Mouse (Mus musculus) kidney, embryonic 14.5 days (tissue): ENCODE results near the gene Gm12184. TPM values are rescaled to one million over a fixed set of nuclear protein-coding genes. Genes with fewer than 3 reads are reported as not detected.
"Not testable (repeated sequence)": the region's sequence is repeated elsewhere in the genome, so short reads cannot be mapped to it uniquely, and the experiment has no call there.

Experiments used
- ATAC-seq: fragments of 200-750 bp; cut with Nextera tagmentation; 2 replicates; pipeline ENCODE4 v1.8.0; 2017; ENCODE audit warnings: moderate number of reproducible peaks, mild to moderate bottlenecking, moderate TSS enrichment, moderate library complexity; ENCODE audit not compliant: low FRiP score, low TSS enrichment
- H3K27ac ChIP-seq: fragments of 300-500 bp; sonication (generic); 2 replicates; pipeline ENCODE4 v1.5.1; 2014; ENCODE audit warnings: low read depth, mild to moderate bottlenecking, low read length, moderate library complexity, mixed read lengths
- H3K27me3 ChIP-seq: fragments of 300-500 bp; sonication (generic); 2 replicates; pipeline ENCODE4 v1.6.1; 2014; ENCODE audit warnings: mild to moderate bottlenecking, low read length; ENCODE audit not compliant: control insufficient read depth, insufficient read depth
- H3K36me3 ChIP-seq: fragments of 300-500 bp; sonication (generic); 2 replicates; pipeline ENCODE4 v1.6.1; 2014; ENCODE audit warnings: low read length, mixed read lengths; ENCODE audit not compliant: control insufficient read depth, insufficient read depth
- H3K4me1 ChIP-seq: fragments of 300-500 bp; sonication (generic); 2 replicates; pipeline ENCODE4 v1.6.1; 2014; ENCODE audit warnings: low read length, mixed read lengths; ENCODE audit not compliant: control insufficient read depth, insufficient read depth
- H3K4me2 ChIP-seq: fragments of 300-500 bp; sonication (generic); replicated peaks from 2 replicates; pipeline ENCODE4 v1.6.1; 2014; ENCODE audit warnings: low read depth, mild to moderate bottlenecking, low read length
- H3K4me3 ChIP-seq: fragments of 300-500 bp; sonication (generic); 2 replicates; pipeline ENCODE4 v1.5.1; 2014; ENCODE audit warnings: mild to moderate bottlenecking, low read length
- H3K9ac ChIP-seq: fragments of 300-500 bp; sonication (generic); 2 replicates; pipeline ENCODE4 v1.6.1; 2014; ENCODE audit warnings: low read depth, mild to moderate bottlenecking, low read length, moderate library complexity
- H3K9me3 ChIP-seq: fragments of 300-500 bp; sonication (generic); 2 replicates; pipeline ENCODE4 v1.6.1; 2016; ENCODE audit warnings: low read length; ENCODE audit not compliant: control insufficient read depth
- WGBS: fragments of 180-500 bp; shearing (Covaris S2); extraction: QIAGEN DNeasy Blood & Tissue Kit; methylation state at CpG from one replicate; pipeline ENCODE4 v1.1.7; 2014; 5-methylcytosine and 5-hydroxymethylcytosine counted together
- polyA plus RNA-seq: library from polyadenylated mRNA; unstranded; fragments of >200 nt; fragmentation: Nextera tagmentation; extraction: Ambion mirVana; gene quantifications from 2 replicates; pipeline ENCODE4 v1.2.1, GENCODE M21; 2014

Gene Gm12184
- polyA plus RNA-seq, 1 experiment from 2014 or later = 7.6 TPM

GRCm38 (mm10) chr11:48851270-48851995 is 25.0 kb upstream of the Gm12184 start:
- no peak overlapping the region for H3K9ac ChIP-seq
- 77% methylated on average over 4 of the region's 4 CpGs for WGBS
- H3K4me1 ChIP-seq = 0 out of 2 replicates have a peak, but pooled peaks cover 7% of the 10 kb centered on the region
- no peaks in the 10 kb centered on the region for H3K27me3 ChIP-seq
- H3K9me3 ChIP-seq = peaks cover 6% of the 10 kb centered on the region; the same call in 1 of the 2 replicates
- no peak overlapping the region for H3K4me3 ChIP-seq
- no peak overlapping the region for H3K4me2 ChIP-seq
- H3K36me3 ChIP-seq = no peaks in the 10 kb centered on the region
- ATAC-seq = no peak
- no peak overlapping the region for H3K27ac ChIP-seq

GRCm38 (mm10) chr11:48850240-48850639 is 23.8 kb upstream of the Gm12184 start:
- no peak overlapping the region for H3K9ac ChIP-seq
- no peak for ATAC-seq
- no peak overlapping the region for H3K4me2 ChIP-seq
- no peak overlapping the region for H3K27ac ChIP-seq
- no peaks in the 10 kb centered on the region for H3K36me3 ChIP-seq
- H3K27me3 ChIP-seq = no peaks in the 10 kb centered on the region
- H3K9me3 ChIP-seq = peaks cover 6% of the 10 kb centered on the region; the same call in 1 of the 2 replicates
- 38% methylated on average over 2 of the region's 2 CpGs for WGBS
- H3K4me1 ChIP-seq = 0 out of 2 replicates have a peak, but pooled peaks cover 7% of the 10 kb centered on the region
- no peak overlapping the region for H3K4me3 ChIP-seq

GRCm38 (mm10) chr11:48846881-48847280 is 20.4 kb upstream of the Gm12184 start:
- no peak overlapping the region for H3K9ac ChIP-seq
- no peaks in the 10 kb centered on the region for H3K27me3 ChIP-seq
- H3K4me1 ChIP-seq = no peaks in the 10 kb centered on the region
- no peak overlapping the region for H3K4me3 ChIP-seq
- H3K9me3 ChIP-seq = peaks cover 6% of the 10 kb centered on the region; the same call in 1 of the 2 replicates
- no peak overlapping the region for H3K4me2 ChIP-seq
- ATAC-seq = no peak
- H3K36me3 ChIP-seq = no peaks in the 10 kb centered on the region
- 69% methylated on average over 5 of the region's 5 CpGs for WGBS
- H3K27ac ChIP-seq = no peak overlapping the region

- 69% methylated on average over 2 of the region's 2 CpGs for WGBS
Measured at GRCm38 (mm10) chr11:48846362-48846761, 19.9 kb upstream of the Gm12184 start.

GRCm38 (mm10) chr11:48845244-48845815 is 18.9 kb upstream of the Gm12184 start:
- Histone ChIP-seq H3K4me2 (no peak overlapping the region), H3K36me3 (no peaks in the 10 kb centered on the region)
- ATAC-seq = no peak

More at GRCm38 (mm10) chr11:48846362-48846761, 19.9 kb upstream of the Gm12184 start:
- H3K27ac ChIP-seq, H3K9me3 ChIP-seq, H3K4me1 ChIP-seq, H3K27me3 ChIP-seq, H3K4me3 ChIP-seq, H3K9ac ChIP-seq, H3K36me3 ChIP-seq, ATAC-seq, H3K4me2 ChIP-seq: not testable (repeated sequence)

GRCm38 (mm10) chr11:48844309-48844708 is 17.9 kb upstream of the Gm12184 start:
- Histone ChIP-seq H3K36me3 (no peaks in the 10 kb centered on the region), H3K27me3 (no peaks in the 10 kb centered on the region), H3K27ac (no peak overlapping the region), H3K9ac (no peak overlapping the region), H3K9me3 (no peaks in the 10 kb centered on the region), H3K4me1 (no peaks in the 10 kb centered on the region), H3K4me3 (no peak overlapping the region), H3K4me2 (no peak overlapping the region)
- no peak for ATAC-seq
- 54% methylated on average over 6 of the region's 6 CpGs for WGBS

More at GRCm38 (mm10) chr11:48845244-48845815, 18.9 kb upstream of the Gm12184 start:
- Histone ChIP-seq H3K27me3 (no peaks in the 10 kb centered on the region), H3K9ac (no peak overlapping the region), H3K4me3 (no peak overlapping the region), H3K9me3 (no peaks in the 10 kb centered on the region), H3K4me1 (no peaks in the 10 kb centered on the region), H3K27ac (no peak overlapping the region)
- 26% methylated on average over 13 of the region's 13 CpGs for WGBS

- Histone ChIP-seq H3K9ac (no peak overlapping the region), H3K4me2 (no peak overlapping the region), H3K4me1 (peaks cover 3% of the 10 kb centered on the region; the same call in 1 of the 2 replicates), H3K9me3 (no peaks in the 10 kb centered on the region), H3K4me3 (no peak overlapping the region), H3K27ac (no peak overlapping the region), H3K27me3 (no peaks in the 10 kb centered on the region), H3K36me3 (no peaks in the 10 kb centered on the region)
- ATAC-seq = no peak
- 84% methylated on average over 11 of the region's 11 CpGs for WGBS
Measured at GRCm38 (mm10) chr11:48843202-48843601, 16.7 kb upstream of the Gm12184 start.

- Histone ChIP-seq H3K27me3 (no peaks in the 10 kb centered on the region), H3K4me2 (no peak overlapping the region), H3K27ac (no peak overlapping the region), H3K36me3 (no peaks in the 10 kb centered on the region), H3K4me3 (no peak overlapping the region), H3K4me1 (peaks cover 3% of the 10 kb centered on the region; the same call in 1 of the 2 replicates), H3K9ac (no peak overlapping the region), H3K9me3 (no peaks in the 10 kb centered on the region)
- no peak for ATAC-seq
- WGBS = 85% methylated on average over 4 of the region's 4 CpGs
Measured at GRCm38 (mm10) chr11:48842378-48842792, 15.9 kb upstream of the Gm12184 start.

GRCm38 (mm10) chr11:48841213-48841612 is 14.8 kb upstream of the Gm12184 start:
- Histone ChIP-seq H3K27me3 (peaks cover 1% of the 10 kb centered on the region; the same call in 1 of the 2 replicates), H3K4me1 (peaks cover 3% of the 10 kb centered on the region; the same call in 1 of the 2 replicates), H3K36me3 (no peaks in the 10 kb centered on the region), H3K27ac (no peak overlapping the region), H3K9ac (no peak overlapping the region), H3K9me3 (no peaks in the 10 kb centered on the region), H3K4me2 (no peak overlapping the region), H3K4me3 (no peak overlapping the region)
- ATAC-seq = no peak
- WGBS = 70% methylated on average over 5 of the region's 5 CpGs
